Mouse (Mus musculus): ENCODE measurements at regions not wholly inside any gene's neighbourhood (a gene's known extent, or its start where the extent isn't known, plus 50 kb on each side); places are given as distances from the start of the nearest gene placed in this dataset.

DNA sequence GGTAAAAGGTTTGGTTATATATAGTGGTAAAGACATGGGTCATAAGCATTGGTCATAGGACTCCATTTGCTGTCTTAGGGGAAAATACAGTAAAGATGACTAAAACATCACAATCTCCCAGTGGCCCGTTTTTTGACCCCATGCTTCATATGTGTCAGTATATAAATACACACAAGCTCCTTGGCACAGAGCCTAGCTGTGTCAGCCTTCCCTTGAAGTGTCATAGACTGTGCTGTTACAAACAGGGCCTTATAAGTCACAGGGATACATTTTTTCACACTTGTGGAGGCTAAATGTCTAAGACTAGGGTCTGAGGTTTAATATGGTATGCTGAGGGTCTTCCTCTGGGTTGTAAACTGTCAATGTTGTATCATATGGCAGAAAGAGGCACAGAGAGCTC lies 144.4 kb upstream of the Alcam start:
- TF ChIP-seq MAX (IDR thresholded peaks at IDR 0.05; ENCODE audit: low read length) (no peak), CHD1 (IDR thresholded peaks at IDR 0.05; ENCODE audit: low read depth, low read length) (no peak), ZKSCAN1 (IDR thresholded peaks at IDR 0.05; ENCODE audit: borderline replicate concordance, low read depth, low read length) (no peak), POLR2AphosphoS2 (IDR thresholded peaks at IDR 0.05; ENCODE audit: low read depth, low read length) (no peak), PAX5 (IDR thresholded peaks at IDR 0.05; ENCODE audit: low read length) (no peak), POLR2A (IDR thresholded peaks at IDR 0.05; ENCODE audit: low read depth, low read length) (no peak), BHLHE40 (IDR thresholded peaks at IDR 0.05; ENCODE audit: low read depth, low read length) (no peak)

All from CH12.LX (cell line).